Mouse (Mus musculus): ENCODE results near the gene Acot12.

GRCm38 (mm10) chr13:91759791-91760190, 18.5 kb downstream of the Acot12 start:
- TF ChIP-seq CTCF (IDR thresholded peaks at IDR 0.05) (no peak), EP300 (IDR thresholded peaks at IDR 0.05) (no peak)
